Mouse (Mus musculus): Measurements from ENCODE around the gene Alad. TPM values are rescaled to one million over a fixed set of nuclear protein-coding genes. Genes with fewer than 3 reads are reported as not detected.

Gene Alad
- polyA plus RNA-seq, 1 experiment from 2014 or later, result 90.8 TPM

DNA sequence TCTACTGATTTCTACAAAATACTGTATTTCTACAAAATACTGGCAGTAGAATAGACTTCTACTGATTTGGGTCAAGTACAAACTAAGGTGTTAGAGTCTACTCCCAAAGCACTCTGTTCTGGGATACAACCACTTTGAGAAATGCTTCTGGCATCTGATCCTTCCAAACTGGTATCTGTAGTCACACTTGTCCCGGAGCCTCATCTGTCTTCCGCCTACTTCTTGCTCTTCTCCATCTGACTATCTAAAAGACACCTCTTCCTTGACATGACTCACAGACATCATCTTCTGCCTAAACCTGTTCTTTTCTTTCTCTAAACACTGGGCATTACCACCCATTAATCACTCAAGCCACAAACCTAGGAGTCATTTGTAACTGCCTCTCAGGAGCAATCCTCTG, 47.6 kb downstream of the Alad start:
- no peak for ATAC-seq (ENCODE audit: low FRiP score)
- no peaks in the 10 kb centered on the region for H3K9me3 ChIP-seq (ENCODE audit: control insufficient read depth, low read length)
- H3K9ac ChIP-seq (ENCODE audit: low read length), result no peak overlapping the region

DNA sequence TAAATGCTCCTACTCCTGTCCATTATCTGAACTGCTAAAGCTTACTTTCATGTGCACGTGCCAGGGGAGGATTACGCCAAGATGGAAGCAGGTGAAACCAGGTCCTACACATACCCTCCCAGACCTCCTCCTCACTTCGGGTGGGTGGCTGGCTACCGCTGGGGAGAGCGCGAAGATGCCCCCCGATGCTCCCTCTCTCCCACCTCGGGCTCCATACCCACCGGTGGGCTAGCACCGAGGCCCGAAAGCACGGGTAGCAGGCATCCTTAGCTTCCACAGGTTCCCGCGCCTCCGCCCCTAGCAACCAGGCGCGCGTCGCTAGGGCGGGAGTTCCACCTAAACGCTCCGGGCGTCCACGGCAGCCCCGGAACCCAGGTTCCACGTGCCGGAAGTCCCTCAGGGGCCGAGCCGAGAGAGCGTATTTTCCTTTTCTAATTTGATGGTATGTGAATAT, 49.1 kb downstream of the Alad start, which contains the start of gene Wdr31:
Gene Wdr31 (minus strand): TSS at position 299 of the 454 bp plus-strand sequence.
- Histone ChIP-seq H3K36me3 (ENCODE audit: control insufficient read depth, insufficient read depth, low read length) (no peaks in the 10 kb centered on the region), H3K9me3 (ENCODE audit: control insufficient read depth, low read length) (no peaks in the 10 kb centered on the region), H3K4me2 (peak within 1 kb of the TSS; percentile 87), H3K4me3 (ENCODE audit: low read depth, low read length) (peak within 1 kb of the TSS; percentile 55), H3K9ac (ENCODE audit: low read length) (peak within 1 kb of the TSS; percentile 74), H3K27me3 (ENCODE audit: control insufficient read depth, insufficient read depth, low read length) (no peaks in the 10 kb centered on the region), H3K4me1 (ENCODE audit: control insufficient read depth, insufficient read depth, low read length) (peaks cover 7% of the 10 kb centered on the region; the same call in 1 of the 2 replicates), H3K27ac (ENCODE audit: low read depth, low read length) (no peak within 1 kb of the TSS)
- ATAC-seq (ENCODE audit: low FRiP score), result peak; percentile 93
- DNase-seq (ENCODE audit: low spot score, missing footprints), result peak; percentile 99
- 2% methylated on average over 30 of the region's 30 CpGs for WGBS

More for the DNA sequence above, 47.6 kb downstream of the Alad start:
- 97% methylated on average over 2 of the region's 2 CpGs for WGBS
- Histone ChIP-seq H3K4me3 (ENCODE audit: low read depth, low read length) (no peak overlapping the region), H3K4me2 (no peak overlapping the region), H3K27ac (ENCODE audit: low read depth, low read length) (no peak overlapping the region), H3K4me1 (ENCODE audit: control insufficient read depth, insufficient read depth, low read length) (peaks cover 7% of the 10 kb centered on the region; the same call in 1 of the 2 replicates), H3K27me3 (ENCODE audit: control insufficient read depth, insufficient read depth, low read length) (no peaks in the 10 kb centered on the region; the same call in 1 of the 2 replicates), H3K36me3 (ENCODE audit: control insufficient read depth, insufficient read depth, low read length) (no peaks in the 10 kb centered on the region)
- no peak for DNase-seq (ENCODE audit: low spot score, missing footprints)

DNA sequence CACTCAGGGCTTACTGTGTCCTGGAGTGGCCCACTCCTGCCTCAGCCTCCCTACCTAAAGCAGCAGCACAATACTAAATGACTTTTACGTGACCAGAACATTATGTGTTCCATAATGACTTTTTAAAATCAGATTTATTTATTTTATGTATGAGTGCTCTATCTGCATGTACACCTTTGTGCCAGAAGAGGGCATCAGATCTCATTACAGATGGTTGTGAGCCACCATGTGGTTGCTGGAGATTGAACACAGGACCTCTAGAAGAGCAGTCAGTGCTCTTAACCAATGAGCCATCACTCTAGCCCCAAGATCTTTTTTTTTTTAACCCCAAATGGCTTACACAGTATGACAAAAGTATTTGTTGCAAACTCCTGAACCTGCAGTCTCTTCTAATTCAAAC, 51.6 kb downstream of the Alad start:
- no peak overlapping the region for H3K27ac ChIP-seq (ENCODE audit: low read depth, low read length)
- no peak overlapping the region for H3K9ac ChIP-seq (ENCODE audit: low read length)
- DNase-seq (ENCODE audit: low spot score, missing footprints) (no peak), ATAC-seq (ENCODE audit: low FRiP score) (no peak)
- H3K4me1 ChIP-seq (ENCODE audit: control insufficient read depth, insufficient read depth, low read length), result peaks cover 7% of the 10 kb centered on the region; the same call in 1 of the 2 replicates
- H3K36me3 ChIP-seq (ENCODE audit: control insufficient read depth, insufficient read depth, low read length), result no peaks in the 10 kb centered on the region
- no peak overlapping the region for H3K4me2 ChIP-seq
- 82% methylated on average over 1 of the region's 1 CpGs for WGBS
- H3K9me3 ChIP-seq (ENCODE audit: control insufficient read depth, low read length), result no peaks in the 10 kb centered on the region
- no peak overlapping the region for H3K4me3 ChIP-seq (ENCODE audit: low read depth, low read length)
- H3K27me3 ChIP-seq (ENCODE audit: control insufficient read depth, insufficient read depth, low read length), result no peaks in the 10 kb centered on the region

DNA sequence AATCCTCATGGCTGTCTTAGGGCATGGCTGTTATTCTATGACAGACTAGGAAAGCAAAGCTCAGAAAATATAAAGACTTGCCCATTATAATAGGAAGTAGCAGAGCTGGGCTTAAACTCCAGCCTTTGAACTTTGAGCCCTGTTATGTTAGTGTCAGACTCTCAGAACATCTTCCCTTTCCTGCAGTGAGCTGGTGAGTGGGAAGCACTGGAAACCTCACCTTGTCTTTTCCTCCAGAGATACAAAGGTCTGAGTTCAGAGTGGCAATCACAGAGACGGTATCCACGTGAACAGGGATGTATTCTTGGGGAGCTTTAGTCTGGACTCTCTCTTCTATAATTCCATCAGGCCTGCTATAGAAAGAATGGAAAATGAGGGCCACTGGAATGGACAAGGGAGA, 56.6 kb downstream of the Alad start:
- no peak for ATAC-seq (ENCODE audit: low FRiP score)
- H3K4me2 ChIP-seq, result no peak overlapping the region

DNA sequence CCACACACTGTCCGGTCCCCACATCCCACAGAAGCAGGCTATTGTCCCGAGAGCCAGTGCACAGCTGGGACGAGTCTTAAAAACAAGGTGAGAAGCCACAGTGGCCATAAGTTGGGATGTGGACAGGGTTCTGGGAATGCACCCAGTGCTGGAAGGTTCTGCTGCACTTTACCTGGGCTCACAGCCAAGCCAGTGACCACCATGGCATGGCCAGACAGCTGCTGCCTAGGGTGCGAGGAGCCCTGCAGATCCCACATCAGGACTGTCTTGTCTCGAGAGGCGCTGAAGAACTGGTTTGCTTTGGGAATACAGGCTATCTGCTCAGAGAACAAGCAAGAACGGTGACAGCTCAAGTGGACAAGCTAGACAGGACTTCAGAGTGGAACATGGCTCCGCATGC, 59.4 kb downstream of the Alad start:
- 93% methylated on average over 8 of the region's 8 CpGs for WGBS
- no peaks in the 10 kb centered on the region for H3K9me3 ChIP-seq (ENCODE audit: control insufficient read depth, low read length)
- H3K27ac ChIP-seq (ENCODE audit: low read depth, low read length), result no peak overlapping the region
- DNase-seq (ENCODE audit: low spot score, missing footprints), result no peak
- no peaks in the 10 kb centered on the region for H3K36me3 ChIP-seq (ENCODE audit: control insufficient read depth, insufficient read depth, low read length)
- H3K9ac ChIP-seq (ENCODE audit: low read length), result no peak overlapping the region
- no peak overlapping the region for H3K4me3 ChIP-seq (ENCODE audit: low read depth, low read length)
- H3K4me2 ChIP-seq, result no peak overlapping the region
- no peaks in the 10 kb centered on the region for H3K4me1 ChIP-seq (ENCODE audit: control insufficient read depth, insufficient read depth, low read length)
- no peaks in the 10 kb centered on the region for H3K27me3 ChIP-seq (ENCODE audit: control insufficient read depth, insufficient read depth, low read length)
- no peak for ATAC-seq (ENCODE audit: low FRiP score)

More for the DNA sequence above, 56.6 kb downstream of the Alad start:
- H3K27me3 ChIP-seq (ENCODE audit: control insufficient read depth, insufficient read depth, low read length), result no peaks in the 10 kb centered on the region
- H3K27ac ChIP-seq (ENCODE audit: low read depth, low read length), result no peak overlapping the region
- no peak overlapping the region for H3K9ac ChIP-seq (ENCODE audit: low read length)
- H3K9me3 ChIP-seq (ENCODE audit: control insufficient read depth, low read length), result no peaks in the 10 kb centered on the region
- WGBS, result 90% methylated on average over 2 of the region's 2 CpGs
- no peaks in the 10 kb centered on the region for H3K4me1 ChIP-seq (ENCODE audit: control insufficient read depth, insufficient read depth, low read length)
- DNase-seq (ENCODE audit: low spot score, missing footprints), result no peak
- H3K36me3 ChIP-seq (ENCODE audit: control insufficient read depth, insufficient read depth, low read length), result no peaks in the 10 kb centered on the region
- no peak overlapping the region for H3K4me3 ChIP-seq (ENCODE audit: low read depth, low read length)

Other genes with a start within 250 kb of the Alad start
- gene Fkbp15, start 159.4 kb downstream of the Alad start, polyA plus RNA-seq (2014; fragmentation: Nextera tagmentation; extraction: Ambion mirVana), result 17.9 and 19.6 TPM in 2 replicates
- 50.2 and 52.4 TPM in 2 replicates for gene Slc31a1, start 159.2 kb downstream of the Alad start, polyA plus RNA-seq (2014; fragmentation: Nextera tagmentation; extraction: Ambion mirVana)
- gene Cdc26, start 111.3 kb downstream of the Alad start, polyA plus RNA-seq (2014; fragmentation: Nextera tagmentation; extraction: Ambion mirVana), result 176 and 178 TPM in 2 replicates
- 28.0 and 29.9 TPM in 2 replicates for gene Prpf4, start 111.1 kb downstream of the Alad start, polyA plus RNA-seq (2014; fragmentation: Nextera tagmentation; extraction: Ambion mirVana)
- not detected in 2 replicates for gene Rnf183, start 84.7 kb downstream of the Alad start, polyA plus RNA-seq (2014; fragmentation: Nextera tagmentation; extraction: Ambion mirVana)
- 6.3 and 7.9 TPM in 2 replicates for gene Wdr31, start 49.0 kb downstream of the Alad start, polyA plus RNA-seq (2014; fragmentation: Nextera tagmentation; extraction: Ambion mirVana)
- gene Bspry, start 39.9 kb downstream of the Alad start, polyA plus RNA-seq (2014; fragmentation: Nextera tagmentation; extraction: Ambion mirVana), result 0.46 and 0.66 TPM in 2 replicates
- 10.8 and 12.1 TPM in 2 replicates for gene Hdhd3, start 16.5 kb downstream of the Alad start, polyA plus RNA-seq (2014; fragmentation: Nextera tagmentation; extraction: Ambion mirVana)
- gene Pole3, start 5.2 kb upstream of the Alad start, polyA plus RNA-seq (2014; fragmentation: Nextera tagmentation; extraction: Ambion mirVana), result 137 TPM in 2 replicates
- gene 4933430I17Rik, start 5.5 kb upstream of the Alad start, polyA plus RNA-seq (2014; fragmentation: Nextera tagmentation; extraction: Ambion mirVana), result 1.1 and 1.8 TPM in 2 replicates
- 22.3 and 23.9 TPM in 2 replicates for gene Rgs3, start 39.9 kb upstream of the Alad start, polyA plus RNA-seq (2014; fragmentation: Nextera tagmentation; extraction: Ambion mirVana)

Measured in midbrain, embryonic 11.5 days (tissue).